In the genomic region with DNA sequence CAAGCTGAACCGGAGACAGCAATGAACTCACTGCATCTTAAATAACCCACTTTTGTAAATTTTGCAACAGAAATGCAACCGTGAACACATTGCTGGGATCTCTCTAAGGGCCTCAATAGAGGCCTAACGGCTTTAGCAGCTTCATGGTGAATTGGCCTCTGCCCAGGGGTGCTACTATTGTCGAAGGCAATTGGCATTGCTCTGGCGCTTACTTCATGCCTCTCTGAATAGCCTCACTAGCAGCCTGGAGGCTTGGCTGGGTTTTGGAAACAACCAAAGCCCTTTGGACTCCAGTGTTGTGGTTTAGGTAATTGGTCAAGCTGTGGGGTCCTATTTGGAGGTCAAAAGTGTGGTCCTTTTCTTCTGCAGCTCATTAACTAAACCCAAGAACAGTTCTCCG, we compare ENCODE assay signal across 9 mouse cellular contexts.
DNase-seq lines count a peak whose midpoint lies in the region; ATAC-seq lines count a peak whose summit lies in the region.
"Had no signal": no experiment of that assay in that cellular context is flagged by ENCODE, and none has a peak within 500 bp of the region (broad histone marks: within the 10 kb centered on the region; RNA-seq: fewer than 3 reads in every experiment).

No protein-coding gene starts in this region.

- 48% methylated on average over 6 of the region's 6 CpGs for WGBS in kidney, embryonic 15.5 days
- WGBS in forebrain, embryonic 13.5 days: 2% methylated on average over 6 of the region's 6 CpGs
- 19% methylated on average over 6 of the region's 6 CpGs for WGBS in midbrain, embryonic 15.5 days
- 41% methylated on average over 6 of the region's 6 CpGs for WGBS in limb, embryonic 10.5 days

- H3K4me2 ChIP-seq in kidney, embryonic 15.5 days: no peak overlapping the region
- H3K4me2 ChIP-seq in forebrain, embryonic 13.5 days: no peak overlapping the region
- no peak overlapping the region for H3K4me2 ChIP-seq in midbrain, embryonic 15.5 days
- H3K4me2 ChIP-seq: heart, embryonic 13.5 days; lung, embryonic 14.5 days had no signal

- H3K4me3 ChIP-seq in kidney, embryonic 15.5 days (replicated peaks): no peak overlapping the region
- H3K4me3 ChIP-seq in forebrain, embryonic 13.5 days: no peak overlapping the region
- H3K4me3 ChIP-seq in midbrain, embryonic 15.5 days: no peak overlapping the region
- no peak overlapping the region for H3K4me3 ChIP-seq in limb, embryonic 10.5 days
- H3K4me3 ChIP-seq: heart, embryonic 13.5 days had no signal

- no peak overlapping the region for H3K9ac ChIP-seq in kidney, embryonic 15.5 days
- H3K9ac ChIP-seq in forebrain, embryonic 13.5 days: no peak overlapping the region
- no peak overlapping the region for H3K9ac ChIP-seq in midbrain, embryonic 15.5 days
- H3K9ac ChIP-seq: heart, embryonic 13.5 days; lung, embryonic 14.5 days had no signal

- peaks cover 28% of the 10 kb centered on the region for H3K27me3 ChIP-seq in kidney, embryonic 15.5 days
- H3K27me3 ChIP-seq in forebrain, embryonic 13.5 days: 0 out of 2 replicates have a peak, but pooled peaks cover 4% of the 10 kb centered on the region
- H3K27me3 ChIP-seq in midbrain, embryonic 15.5 days (replicated peaks): no peaks in the 10 kb centered on the region
- 0 out of 2 replicates have a peak, but pooled peaks cover 4% of the 10 kb centered on the region for H3K27me3 ChIP-seq in limb, embryonic 10.5 days (ENCODE audit: low read depth, poor library complexity, severe bottlenecking)
- H3K27me3 ChIP-seq: heart, embryonic 13.5 days had no signal

- DNase-seq in kidney, postnatal 25 days: peak; percentile 29 to 58
- peak; percentile 24 for DNase-seq in cerebellum, adult 9-11 months
- DNase-seq in limb, embryonic 10.5 days (ENCODE audit: low spot score): no peak
- DNase-seq in lung, postnatal 25 days (ENCODE audit: low spot score): no peak
- DNase-seq: lung, embryonic 14.5 days had no signal

- H3K36me3 ChIP-seq in kidney, embryonic 15.5 days: no peaks in the 10 kb centered on the region
- no peaks in the 10 kb centered on the region for H3K36me3 ChIP-seq in forebrain, embryonic 13.5 days (ENCODE audit: poor library complexity, severe bottlenecking)
- H3K36me3 ChIP-seq in midbrain, embryonic 15.5 days (replicated peaks): no peaks in the 10 kb centered on the region
- H3K36me3 ChIP-seq in limb, embryonic 10.5 days: no peaks in the 10 kb centered on the region
- H3K36me3 ChIP-seq: heart, embryonic 13.5 days had no signal

- no peak overlapping the region for H3K27ac ChIP-seq in kidney, embryonic 15.5 days
- peak overlapping the region; percentile 73 for H3K27ac ChIP-seq in forebrain, embryonic 13.5 days
- 0 out of 2 replicates have a peak overlapping the region, but pooled peaks have one; percentile 55 for H3K27ac ChIP-seq in midbrain, embryonic 15.5 days
- no peak overlapping the region for H3K27ac ChIP-seq in limb, embryonic 10.5 days
- H3K27ac ChIP-seq: heart, embryonic 13.5 days had no signal

- peaks cover 25% of the 10 kb centered on the region for H3K4me1 ChIP-seq in kidney, embryonic 15.5 days
- peaks cover 54% of the 10 kb centered on the region for H3K4me1 ChIP-seq in forebrain, embryonic 13.5 days
- H3K4me1 ChIP-seq in midbrain, embryonic 15.5 days: peaks cover 21% of the 10 kb centered on the region
- peaks cover 32% of the 10 kb centered on the region for H3K4me1 ChIP-seq in limb, embryonic 10.5 days

- H3K9me3 ChIP-seq in kidney, embryonic 15.5 days (replicated peaks): no peaks in the 10 kb centered on the region
- no peaks in the 10 kb centered on the region for H3K9me3 ChIP-seq in forebrain, embryonic 13.5 days (replicated peaks)
- no peaks in the 10 kb centered on the region for H3K9me3 ChIP-seq in midbrain, embryonic 15.5 days
- no peaks in the 10 kb centered on the region for H3K9me3 ChIP-seq in limb, embryonic 10.5 days (replicated peaks)
- H3K9me3 ChIP-seq: heart, embryonic 13.5 days had no signal

- no peak for ATAC-seq in kidney, embryonic 15.5 days (replicated peaks; ENCODE audit: low FRiP score)
- peak; percentile 76 for ATAC-seq in forebrain, embryonic 13.5 days
- 0 out of 2 replicates have a peak, but pooled peaks have one; percentile 24 for ATAC-seq in midbrain, embryonic 15.5 days (replicated peaks)

Comparison
In these comparisons a context has a peak if more than half of its experiments do, and no peak if none do; other contexts are left out.
1. DNase-seq: peak in kidney, postnatal 25 days (2 of 2) and cerebellum, adult 9-11 months (single experiment); none in limb, embryonic 10.5 days (single experiment) and lung, postnatal 25 days (single experiment).
2. H3K27ac ChIP-seq: peak in forebrain, embryonic 13.5 days (single experiment) and midbrain, embryonic 15.5 days (single experiment); none in kidney, embryonic 15.5 days (single experiment) and limb, embryonic 10.5 days (single experiment).